Mouse (Mus musculus): ENCODE results near the gene Espn.

The Espn gene

GRCm38 (mm10) chr4:152178344-152178864 is 26.2 kb upstream of the Espn start:
- no peak for DNase-seq (ENCODE audit: low read depth)

DNA sequence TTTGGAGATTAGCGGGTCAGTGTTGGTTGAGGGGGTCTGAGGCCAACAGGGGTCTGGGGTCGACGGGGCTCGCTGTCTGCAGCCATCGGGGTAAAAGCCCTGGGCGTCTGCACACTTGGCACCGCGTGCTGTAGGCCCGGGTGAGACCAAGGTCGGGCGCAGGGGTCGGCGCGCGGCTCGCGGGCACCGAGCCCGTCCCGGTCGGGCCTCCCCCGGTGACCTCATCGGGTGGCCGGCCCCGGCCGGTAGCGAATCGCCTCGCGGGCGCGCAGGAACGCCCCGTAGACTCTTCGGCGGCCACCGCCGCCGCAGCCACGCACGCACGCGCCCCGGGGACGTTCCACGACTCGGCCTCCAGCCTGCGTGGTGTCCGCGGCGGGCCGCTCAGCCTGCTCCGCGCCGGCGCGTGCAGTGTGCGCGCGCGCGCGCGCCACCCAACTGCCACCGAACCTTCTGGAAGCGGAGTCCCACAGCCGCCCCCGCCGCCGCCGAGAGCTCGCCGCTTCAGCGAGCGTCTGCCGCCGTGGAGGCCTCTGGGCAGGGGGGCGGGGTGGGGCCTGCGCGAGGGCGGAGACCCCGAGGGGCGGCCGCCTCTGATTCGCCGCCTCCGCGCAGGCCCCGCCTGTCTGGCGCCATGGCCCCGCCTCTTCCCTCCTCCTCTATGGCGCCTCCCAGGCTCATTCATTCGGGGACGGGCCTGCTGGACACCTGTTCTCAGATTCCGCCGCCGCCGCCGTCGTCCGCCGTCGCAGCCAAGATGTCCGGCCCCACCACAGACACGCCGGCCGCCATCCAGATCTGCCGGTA is 25.6 kb upstream of the Espn start, which contains the start of gene Acot7:
Gene Acot7, plus strand, starts transcription at position 598 of the 807 bp plus-strand sequence.
- DNase-seq (ENCODE audit: low read depth) = peak; percentile 47

GRCm38 (mm10) chr4:152177174-152177536 is 25.0 kb upstream of the Espn start:
- DNase-seq (ENCODE audit: low read depth) = no peak

DNA sequence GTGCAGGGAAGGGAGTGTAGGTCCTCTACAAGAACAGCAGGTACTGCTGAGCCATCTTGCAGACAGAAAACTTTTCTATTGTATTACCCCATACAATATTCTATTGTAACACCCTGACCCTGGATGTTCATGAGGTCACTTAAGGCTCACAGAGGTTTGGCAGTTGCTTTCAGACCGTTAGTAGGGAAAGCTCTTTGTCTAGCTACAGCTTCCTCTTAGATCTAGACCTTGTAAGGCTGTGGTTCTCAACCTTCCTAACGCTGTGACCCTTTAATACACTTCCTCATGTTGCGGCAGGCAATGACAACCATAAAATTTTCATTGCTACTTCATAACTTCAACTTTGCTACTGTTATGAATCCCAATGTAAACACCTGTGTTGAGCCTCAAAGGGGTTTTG is 24.5 kb upstream of the Espn start:
- DNase-seq (ENCODE audit: low read depth) = no peak

GRCm38 (mm10) chr4:152173956-152174355 is 21.8 kb upstream of the Espn start:
- no peak for DNase-seq (ENCODE audit: low read depth)

- DNase-seq (ENCODE audit: low read depth) = no peak
Measured at GRCm38 (mm10) chr4:152173041-152173440, 20.9 kb upstream of the Espn start.

DNA sequence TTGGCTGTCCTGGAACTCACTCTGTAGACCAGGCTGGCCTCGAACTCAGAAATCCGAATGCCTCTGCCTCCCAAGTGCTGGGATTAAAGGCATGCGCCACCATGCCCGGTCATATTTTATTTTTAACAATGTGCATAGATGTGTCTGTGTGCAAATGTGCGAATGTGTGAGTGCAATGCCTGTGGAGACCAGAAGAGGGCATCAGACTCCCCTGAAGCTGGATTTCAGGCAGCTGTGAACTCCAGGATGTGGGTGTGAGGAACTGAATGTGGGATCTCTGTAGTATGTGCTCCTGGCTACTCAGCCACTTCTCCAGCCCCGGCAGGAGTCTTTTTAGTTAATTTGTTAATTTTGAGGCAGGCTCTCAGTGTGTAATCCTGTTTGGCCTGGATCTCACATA is 19.4 kb upstream of the Espn start:
- no peak for DNase-seq (ENCODE audit: low read depth)

DNA sequence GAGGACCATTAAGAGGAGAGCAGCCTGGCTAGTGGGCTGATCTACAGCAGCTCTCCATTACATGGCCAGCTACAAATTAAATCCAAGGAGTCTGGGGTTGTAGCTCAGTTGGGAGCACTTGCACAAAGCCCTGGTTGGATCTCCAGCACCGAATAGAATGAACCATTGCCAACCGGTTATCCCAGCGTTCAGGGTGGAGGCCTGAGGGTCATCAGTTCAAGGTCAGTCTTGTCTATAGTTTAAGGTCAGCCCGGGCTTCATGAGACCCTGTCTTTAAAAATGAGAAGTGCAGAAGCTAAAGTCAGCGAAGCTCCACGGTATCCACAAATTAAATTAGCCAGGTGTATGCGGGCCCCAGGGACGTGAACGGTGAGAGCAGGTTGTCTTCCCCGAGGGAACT is 18.1 kb upstream of the Espn start:
- no peak for DNase-seq (ENCODE audit: low read depth)

- no peak for DNase-seq (ENCODE audit: low read depth)
Measured at GRCm38 (mm10) chr4:152169103-152169502, 16.9 kb upstream of the Espn start.

DNA sequence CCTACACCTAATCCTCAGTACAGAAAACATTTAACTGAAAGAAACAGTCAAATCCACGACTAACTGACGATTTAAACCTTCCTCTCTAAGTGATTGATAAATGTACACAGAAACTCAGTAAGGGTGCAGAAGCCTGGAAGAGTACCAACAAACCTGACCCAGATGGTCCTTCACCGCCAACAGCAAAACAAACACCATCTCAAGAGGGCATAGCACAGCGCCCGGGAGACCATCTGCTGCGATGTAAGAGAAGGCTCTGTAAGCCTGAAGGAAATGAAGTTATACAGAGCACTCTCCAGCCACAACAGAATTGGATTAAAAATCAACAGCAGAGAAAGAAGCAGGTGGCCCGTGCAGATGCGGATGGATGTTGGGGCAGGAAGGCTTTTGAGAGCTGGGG is 15.9 kb upstream of the Espn start:
- no peak for DNase-seq (ENCODE audit: low read depth)

DNA sequence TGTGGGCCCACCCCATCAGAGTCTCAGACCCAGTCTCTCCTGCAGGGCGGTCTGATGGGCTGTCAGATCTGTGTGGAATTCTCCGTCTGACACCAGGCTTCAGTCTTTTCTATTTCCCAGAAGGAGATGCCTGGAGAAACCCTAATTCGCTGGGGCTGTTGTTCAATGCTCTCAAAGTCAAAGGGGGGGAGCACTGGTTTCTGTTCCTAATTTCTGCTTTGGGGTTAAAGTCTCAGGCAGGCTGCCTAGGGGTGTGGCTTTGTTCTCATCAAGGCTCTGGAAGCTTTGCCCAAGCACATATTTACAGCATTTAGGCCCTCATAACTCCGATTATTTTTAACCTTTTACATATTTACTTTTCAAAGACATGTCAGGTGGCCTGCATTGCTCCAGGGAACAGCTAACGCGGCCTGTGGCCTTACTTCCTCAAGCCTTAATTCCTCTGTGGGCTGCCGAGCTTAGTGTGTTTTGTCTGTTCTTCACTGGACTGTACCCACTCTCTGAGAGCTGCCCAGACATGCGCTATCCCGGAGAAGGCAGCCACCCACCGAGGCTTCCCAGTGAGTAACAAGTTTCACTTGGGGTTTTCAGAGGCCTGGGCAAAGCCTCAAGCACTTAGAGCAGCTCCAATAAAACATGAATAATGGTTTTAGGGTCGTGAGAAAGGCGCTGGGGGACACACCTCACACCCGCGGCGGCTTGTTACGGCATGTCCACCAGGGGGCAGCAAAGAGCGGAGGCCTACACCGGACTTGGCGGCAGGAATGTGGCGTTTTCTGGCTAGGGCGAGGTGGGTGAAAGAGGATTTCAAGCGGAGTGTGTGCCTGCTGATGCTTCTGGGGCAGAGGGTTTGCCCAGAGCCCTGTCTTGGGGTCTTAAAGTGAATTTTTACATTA is 13.1 kb upstream of the Espn start:
- peak; percentile 69 for DNase-seq (ENCODE audit: low read depth)

DNA sequence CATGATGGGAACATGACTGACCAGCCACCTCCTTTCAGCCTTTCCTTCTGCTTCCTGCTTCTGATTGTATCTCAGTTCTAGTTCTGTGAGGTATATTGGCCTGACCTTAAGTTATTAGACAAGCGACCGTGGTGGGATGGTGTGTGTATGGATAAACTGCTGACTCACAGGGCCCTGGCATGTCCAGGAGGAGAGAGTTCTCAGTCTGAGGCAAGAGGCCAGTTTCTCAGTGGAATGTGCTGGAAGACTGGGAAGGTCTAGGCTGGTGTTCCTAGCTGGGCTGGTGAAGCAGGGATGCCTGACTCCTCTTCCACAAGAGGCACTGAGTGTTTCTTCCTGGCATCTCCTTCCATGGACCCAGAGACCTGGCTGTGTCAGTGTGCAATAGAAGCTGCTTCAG is 10.6 kb upstream of the Espn start:
- no peak for DNase-seq (ENCODE audit: low read depth)

- DNase-seq (ENCODE audit: low read depth) = no peak
Measured at GRCm38 (mm10) chr4:152161601-152162000, 9.4 kb upstream of the Espn start.

GRCm38 (mm10) chr4:152160748-152161147 is 8.6 kb upstream of the Espn start:
- no peak for DNase-seq (ENCODE audit: low read depth)

GRCm38 (mm10) chr4:152159285-152159678 is 7.1 kb upstream of the Espn start:
- DNase-seq (ENCODE audit: low read depth) = no peak

GRCm38 (mm10) chr4:152158585-152159284 is 6.6 kb upstream of the Espn start, which contains the start of gene Hes2:
Gene Hes2, plus strand, starts transcription at chr4:152158867.
- DNase-seq (ENCODE audit: low read depth) = no peak

DNA sequence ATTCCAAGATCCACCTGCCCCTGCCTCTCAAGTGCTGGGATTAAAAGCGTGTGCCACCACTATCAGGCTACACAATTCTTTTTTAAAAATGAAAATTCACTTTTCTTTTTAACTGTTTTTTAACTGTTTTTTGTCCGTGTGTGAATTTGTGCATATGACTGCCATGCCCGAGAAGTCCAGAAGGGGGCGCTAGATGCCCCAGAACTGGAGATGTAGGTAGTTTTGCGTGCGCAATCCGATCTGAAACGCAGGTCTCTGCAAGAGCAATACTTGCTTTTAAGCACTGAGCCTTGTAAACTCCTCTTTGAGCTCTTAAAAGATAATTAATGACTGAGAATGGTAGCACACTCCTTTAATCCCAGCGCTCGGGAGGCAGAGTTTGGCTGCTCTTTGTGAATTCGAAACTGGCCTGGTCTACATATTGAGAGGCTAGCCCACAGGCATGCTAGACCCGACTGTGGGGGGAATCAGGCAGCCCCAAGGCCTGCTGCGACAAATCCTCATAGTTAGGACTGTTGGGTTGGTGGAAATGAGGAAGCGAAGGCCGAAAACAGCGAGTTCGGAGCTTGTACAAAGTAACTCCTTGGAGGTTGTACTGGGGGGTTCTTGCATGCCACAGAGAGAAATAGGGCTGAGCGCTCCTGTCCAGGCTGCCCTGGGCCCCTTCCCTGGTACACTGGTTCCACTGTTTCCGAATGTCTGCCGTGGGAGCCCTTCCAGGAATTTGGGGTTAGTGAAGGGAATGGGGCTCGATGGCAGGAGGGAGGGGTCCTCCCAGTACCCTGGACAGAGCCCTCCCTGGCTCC is 5.8 kb upstream of the Espn start:
- no peak for DNase-seq (ENCODE audit: low read depth)

DNA sequence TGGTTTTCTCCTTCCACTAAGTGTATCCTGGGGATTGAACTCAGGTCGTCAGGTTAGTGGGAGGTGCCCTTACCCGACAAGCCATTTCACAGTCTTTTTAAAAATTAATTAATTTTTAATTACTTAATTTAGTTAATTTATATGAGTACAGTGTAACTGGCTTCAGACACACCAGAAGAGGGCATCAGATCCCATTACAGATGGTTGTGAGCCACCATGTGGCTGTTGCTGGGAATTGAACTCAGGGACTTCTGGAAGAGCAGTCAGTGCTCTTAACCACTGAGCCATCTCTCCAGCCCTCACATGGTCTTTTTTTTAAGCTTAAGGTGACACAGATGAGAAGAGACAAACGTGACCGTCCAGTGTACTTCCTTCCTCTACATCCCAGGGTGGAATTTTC is 2.8 kb upstream of the Espn start:
- DNase-seq (ENCODE audit: low read depth) = no peak

DNA sequence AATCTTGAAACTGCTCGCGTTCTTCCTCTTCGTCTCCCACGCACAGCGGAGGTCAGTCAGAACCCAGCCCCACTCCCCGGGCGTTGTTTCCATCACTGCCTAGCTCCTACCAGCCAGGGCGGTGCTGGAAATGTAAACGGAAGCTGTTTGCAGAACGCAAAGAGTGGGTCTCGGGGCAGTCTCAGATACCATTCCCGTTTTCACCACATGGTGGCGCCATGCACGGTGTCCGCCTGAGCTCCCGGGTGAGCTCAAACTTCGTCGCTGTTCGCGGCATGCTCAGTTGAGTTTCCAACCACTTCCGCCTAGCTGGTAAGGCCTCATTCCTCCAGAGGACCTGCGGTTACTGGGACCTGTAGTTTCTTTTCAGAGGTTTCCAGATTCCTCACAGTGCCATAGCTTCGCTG is 1.6 kb upstream of the Espn start:
- peak; percentile 60 for DNase-seq (ENCODE audit: low read depth)

DNA sequence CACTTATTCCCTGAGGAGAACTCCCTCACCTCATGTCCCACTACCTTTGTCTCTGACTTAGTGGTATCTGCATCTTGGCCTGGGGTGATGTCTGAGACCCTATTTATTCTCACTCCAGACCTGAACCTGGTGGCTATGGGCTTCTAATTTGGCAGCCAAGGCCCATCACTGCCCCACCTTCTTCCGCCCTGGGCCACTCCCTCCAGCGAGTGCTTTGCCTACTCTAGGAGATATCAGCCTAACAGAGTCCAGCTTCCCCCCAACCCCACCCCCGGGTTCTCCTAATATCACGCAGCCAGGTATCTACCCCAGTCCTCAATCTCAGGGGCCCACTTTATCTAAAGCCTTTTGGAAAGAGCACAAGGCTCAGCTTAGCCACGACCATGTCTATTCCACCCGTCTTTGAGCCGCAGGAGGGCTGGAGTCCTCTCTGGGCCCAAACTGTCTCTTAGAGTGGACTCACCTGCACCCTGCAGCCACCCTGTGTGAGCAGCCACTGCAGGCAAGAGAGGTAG is 663 bp downstream of the Espn start:
- no peak for DNase-seq (ENCODE audit: low read depth)

GRCm38 (mm10) chr4:152150546-152150945 is 1.6 kb downstream of the Espn start:
- DNase-seq (ENCODE audit: low read depth) = no peak
